Mouse (Mus musculus) cerebellum, adult 9-11 months (tissue): ENCODE measurements at regions not wholly inside any gene's neighbourhood (a gene's known extent, or its start where the extent isn't known, plus 50 kb on each side); places are given as distances from the start of the nearest gene placed in this dataset.

Source experiments
- DNase-seq: peaks from one replicate; pipeline ENCODE4 v3.0.0; 2022

DNA sequence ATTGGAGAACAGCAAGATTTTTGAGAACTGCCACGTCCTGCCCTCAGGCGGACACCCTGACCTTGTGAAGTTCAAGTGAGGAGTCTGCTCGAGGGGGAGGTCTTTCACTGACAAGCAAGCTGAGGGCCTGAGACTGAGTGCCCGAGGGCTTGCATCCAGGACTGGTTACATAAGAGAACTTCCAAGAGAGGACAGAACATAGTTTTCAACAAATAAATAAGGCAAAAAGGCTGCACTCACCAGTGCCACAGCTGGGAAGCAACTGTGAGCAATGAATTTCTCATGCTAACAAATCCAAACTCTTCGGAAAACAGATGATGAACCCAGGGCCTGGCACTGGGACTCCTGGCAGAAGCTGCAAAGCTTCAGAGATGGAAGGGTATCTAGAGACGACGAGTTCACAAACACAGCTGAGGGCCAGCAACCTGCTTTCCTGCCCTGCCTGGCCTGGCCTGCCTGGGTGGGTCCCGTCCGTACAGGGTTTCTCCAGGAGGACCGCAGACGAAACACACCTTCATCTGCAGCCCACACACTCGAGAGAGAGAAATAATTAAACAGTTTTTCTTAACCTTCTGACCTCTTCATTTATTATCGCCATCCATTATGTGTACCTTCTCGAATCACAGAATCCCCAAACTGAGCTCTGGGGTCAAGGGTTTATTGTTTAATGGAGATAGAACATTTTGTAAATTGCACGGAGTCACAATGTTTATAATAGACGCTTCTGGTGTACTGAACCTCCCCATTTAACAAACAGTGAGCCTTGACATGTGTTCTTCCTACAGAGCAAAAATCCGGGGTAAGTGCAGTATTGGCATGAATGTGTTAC, 334.3 kb upstream of the Ddhd1 start:
- DNase-seq, result peak; percentile 4

DNA sequence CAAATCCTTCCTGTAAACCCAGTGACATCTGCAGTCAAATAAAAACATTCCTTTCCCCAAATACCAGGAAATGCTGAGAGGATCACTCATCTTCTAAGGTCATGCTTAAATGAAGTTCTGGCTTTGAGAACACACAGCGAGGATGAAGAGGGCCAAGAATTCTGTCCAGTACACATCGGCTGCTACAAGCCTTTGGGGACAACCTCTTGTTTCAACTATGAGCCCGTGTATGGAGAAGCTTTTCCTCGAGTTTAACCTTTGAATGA, 334.9 kb upstream of the Ddhd1 start:
- no peak for DNase-seq

DNA sequence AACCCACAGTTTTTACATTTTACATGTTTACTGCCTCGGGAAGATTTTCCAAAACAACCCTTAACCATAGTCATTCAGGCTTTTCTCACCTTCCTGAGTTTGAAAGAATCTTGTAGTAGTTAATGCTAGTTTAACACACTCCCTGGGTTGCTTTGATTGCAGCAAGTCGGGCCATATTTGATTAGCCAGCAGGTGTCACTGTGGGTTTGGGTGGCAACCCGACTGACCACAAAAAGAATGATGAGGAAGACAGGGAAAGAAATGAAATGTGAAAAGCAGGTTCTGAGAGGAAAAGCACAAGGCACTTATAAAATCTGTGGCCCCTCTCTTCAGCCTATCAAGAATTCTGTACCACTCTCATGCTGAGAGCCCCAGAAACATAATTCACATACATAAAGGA, 335.7 kb upstream of the Ddhd1 start:
- peak; percentile 26 for DNase-seq

DNA sequence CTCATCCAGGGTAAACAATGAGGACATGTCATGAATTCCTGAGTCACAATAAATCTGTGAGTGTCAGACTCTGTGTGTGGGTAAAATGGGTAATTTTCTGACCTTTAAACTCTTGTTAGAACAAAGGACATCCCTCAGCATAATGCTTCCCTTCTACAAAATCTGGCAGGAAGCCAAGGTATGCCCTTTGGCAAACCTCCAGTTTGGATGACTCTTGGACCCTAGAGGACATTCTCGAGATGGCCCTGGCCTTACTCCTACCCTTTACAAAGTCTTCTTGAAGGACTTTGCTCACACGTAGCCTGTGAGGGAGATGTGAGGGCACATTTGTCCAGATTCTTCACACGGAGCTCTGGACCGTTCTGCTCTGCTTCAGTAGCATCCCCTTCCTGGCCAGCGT, 338.8 kb upstream of the Ddhd1 start:
- peak; percentile 10 for DNase-seq

DNA sequence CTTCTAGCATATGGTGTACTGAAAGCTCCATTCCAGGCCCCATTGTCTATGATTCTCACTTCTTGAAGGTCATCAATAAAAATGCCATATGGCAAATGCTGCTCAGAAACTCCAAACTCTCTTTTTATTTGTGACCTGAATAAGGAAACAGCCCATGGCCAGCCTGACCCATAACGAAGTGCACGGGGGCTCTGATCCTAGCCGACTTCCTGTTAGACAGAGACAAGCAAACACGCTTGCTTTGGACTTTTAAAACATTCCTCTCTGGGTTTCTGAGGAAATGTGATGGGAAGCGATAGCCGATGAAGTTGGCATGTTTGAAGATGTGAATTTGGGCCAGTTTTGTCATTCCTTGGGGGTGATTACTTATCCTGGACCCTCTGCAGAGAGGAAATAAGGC, 346.1 kb upstream of the Ddhd1 start:
- DNase-seq, result no peak

DNA sequence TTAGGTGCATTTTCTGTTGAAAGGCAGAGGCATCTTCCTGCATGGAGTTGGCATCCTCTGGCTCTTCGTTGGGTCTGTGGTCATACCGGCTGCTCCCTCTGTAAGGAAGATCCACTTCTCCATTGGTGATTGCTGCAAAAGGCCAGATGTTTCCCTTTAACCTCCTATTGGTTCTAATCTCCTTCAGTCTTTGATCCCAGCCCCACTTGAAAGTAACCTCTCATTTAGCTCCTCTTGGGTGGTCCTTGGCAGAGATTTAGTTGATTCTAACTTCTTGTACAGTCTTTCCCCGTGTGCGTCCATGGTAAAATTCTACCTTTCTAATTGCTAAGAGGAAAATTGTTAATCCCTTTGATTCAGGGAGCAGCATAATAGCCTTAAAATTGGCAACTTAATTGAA, 347.4 kb upstream of the Ddhd1 start:
- no peak for DNase-seq

DNA sequence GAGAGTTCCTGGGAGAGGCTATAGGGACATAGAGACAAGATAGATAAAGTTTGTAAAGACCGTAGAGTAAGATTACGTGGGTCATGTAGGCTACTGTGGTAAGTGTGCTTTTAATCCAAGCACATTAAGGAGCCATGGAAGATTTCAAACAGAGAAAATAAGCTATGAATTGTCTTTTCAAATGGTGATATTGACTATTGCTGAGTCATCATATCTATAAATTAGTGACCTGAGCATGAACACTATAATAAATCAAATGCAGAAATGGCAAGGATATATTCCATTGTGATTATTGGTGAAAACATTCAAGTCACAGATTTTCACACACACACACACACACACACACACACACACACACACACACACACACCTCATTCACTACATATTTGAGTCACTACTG, 355.3 kb upstream of the Ddhd1 start:
- no peak for DNase-seq

DNA sequence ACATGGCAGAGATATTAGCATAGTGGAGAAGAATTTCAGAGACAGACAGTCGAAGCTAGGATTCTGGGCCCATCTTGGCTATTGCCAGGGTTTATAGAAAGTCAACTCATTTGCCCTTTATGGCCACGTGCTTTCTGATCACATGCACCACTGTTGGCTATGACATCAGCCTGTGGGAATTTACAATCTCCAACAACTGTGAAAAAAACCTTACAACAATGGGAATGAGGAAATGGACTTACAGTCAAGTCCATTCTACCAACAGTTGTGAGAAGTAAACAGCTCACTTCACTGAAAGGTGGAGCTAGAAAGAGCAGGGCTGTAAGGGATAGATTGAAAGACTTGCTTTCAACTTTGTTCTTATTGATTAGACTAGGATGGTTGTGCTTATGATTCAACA, 356.1 kb upstream of the Ddhd1 start:
- DNase-seq, result no peak

DNA sequence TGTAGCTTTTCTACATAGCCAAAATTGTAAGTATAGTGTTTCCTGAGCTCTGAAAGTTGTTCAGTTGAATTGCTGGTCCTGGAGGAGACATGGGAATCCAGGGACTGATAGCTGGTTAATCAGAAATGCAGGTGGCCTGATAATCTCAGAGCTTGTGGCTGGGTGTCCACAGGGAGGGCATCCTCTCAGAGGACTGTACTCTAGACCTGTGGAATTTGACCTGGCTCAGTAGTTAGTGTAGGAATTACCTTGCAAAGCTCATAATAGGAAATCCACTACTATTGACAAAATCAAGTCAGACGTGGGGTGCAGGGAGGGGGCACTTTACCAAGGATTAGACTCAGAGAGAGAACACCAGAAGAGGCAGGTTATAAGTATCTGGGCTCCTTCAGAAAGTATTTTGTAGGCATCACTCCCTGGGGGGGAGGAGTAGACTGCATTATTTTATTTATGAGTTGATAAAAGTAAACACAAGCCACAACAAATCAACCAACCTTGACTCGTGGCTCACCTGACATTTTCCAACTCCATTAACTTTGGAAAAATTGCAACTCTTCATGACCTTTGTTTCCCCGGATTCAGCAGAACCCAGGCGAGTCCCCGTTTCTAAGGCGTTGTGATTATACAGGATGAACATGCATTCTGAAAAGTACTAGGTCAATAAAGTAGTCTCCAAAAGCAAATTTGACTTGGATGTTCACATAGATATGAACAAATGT, 357.9 kb upstream of the Ddhd1 start:
- DNase-seq, result no peak

DNA sequence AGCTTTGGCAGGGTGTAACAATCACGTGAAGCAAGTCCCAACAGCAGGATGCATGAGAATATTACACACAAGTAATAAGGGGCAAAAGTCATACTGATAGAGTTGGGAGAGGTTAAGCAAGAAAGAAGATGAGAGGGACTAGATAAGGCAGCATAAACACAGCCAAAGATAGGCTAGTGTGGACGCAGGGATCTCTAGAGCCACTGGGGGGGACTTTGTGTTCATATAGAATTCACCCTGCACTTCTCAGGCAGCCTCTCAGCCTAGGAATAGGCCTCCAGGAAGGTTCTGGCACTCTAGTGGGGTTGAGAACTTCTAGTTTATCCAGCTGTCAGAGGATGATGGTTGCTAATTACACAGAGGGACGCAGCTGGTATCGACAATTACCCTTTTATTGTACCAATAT, 358.8 kb upstream of the Ddhd1 start:
- no peak for DNase-seq

DNA sequence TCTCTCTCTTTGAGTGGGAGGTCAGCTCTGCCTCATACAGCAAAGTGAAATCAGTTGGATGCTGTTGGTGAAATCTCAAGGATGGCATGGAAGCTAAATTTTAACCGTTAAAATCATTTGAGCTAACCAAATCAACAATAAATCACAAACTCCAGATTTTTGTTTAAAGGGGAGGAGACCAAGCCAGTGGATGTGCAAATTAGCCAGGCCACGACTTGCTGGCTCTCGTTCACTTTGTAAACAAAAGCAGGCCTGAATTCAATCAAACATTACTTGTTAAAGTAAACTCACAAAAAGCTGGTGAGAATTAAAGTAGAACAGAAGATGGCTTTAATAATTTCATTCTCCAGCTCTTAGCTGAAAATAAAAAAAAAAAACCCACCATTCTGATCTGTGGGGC, 359.3 kb upstream of the Ddhd1 start:
- DNase-seq, result no peak

DNA sequence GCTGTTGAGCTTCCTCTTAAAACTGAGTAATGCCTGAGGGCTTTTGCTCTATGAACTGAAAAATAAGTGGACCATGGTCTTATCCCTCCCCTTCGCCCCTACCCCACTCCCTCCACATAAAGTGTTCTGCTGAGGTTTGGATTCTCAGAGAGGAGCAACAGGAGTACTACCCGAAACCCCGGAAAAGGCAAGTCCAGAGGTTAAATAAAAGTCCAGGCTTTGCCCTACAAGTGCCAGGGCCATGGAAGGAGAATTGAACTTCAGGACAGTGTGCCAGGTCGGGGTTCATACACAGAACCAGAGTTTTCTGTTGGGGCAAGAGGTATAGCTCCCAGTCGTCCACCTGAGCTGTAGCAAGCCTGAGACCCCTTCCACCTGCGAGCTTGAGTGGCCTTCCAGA, 360.0 kb upstream of the Ddhd1 start:
- no peak for DNase-seq

DNA sequence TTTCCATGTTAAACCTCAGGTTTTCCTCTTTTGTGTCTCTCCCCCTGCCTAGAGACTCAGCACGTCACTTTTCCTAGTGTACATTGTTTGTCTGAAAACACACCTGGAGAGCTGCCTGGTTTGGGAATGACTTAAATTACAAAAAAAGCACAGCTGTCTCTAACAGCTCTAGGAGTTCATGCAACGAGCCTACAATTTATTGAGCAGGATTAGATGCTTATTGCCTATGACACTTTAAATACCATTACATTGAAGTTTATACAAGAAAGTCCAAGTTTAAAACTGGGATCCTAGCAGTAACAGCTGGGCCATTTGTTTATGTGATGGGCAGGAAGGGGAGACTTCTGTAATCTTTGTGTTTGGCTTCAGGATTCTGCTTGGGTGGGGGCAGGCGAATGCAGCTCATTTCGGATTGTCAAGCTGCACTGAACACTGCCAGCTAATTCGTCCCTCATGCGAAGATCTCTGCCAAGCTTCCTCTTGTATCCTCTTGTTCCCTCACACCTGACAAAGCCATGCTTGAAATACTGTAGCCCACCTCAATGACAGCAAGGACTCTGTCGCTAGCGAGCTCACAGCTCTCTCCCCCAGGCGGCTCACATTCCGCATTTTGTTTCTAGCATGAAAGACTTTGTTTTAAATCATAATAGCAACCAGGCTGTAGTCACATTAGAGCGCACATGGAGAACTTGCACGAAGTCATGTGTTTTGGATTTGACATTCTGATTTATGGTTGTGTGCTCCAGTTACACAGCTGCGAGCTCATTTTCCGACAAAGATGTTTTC, 359.8 kb upstream of the Gm15217 start:
- DNase-seq, result no peak

DNA sequence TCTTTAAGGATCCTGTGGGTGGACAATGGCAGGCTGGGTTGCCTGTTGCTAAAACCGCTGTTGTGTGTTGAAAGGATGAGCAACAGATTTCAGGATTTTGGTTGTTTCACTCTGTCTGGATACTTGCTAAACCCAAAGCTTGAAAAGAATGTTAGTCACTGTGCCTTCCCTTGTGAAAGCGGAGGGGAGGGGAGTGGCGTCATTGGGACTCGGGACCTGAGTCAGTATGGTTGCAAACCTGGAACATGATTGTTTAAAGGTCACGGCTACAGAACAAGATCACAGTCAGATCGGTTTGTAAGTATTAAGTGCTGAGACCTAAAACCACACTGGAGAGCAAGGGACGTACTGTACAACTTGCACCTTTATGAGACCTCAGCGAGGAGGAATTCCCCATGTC, 344.9 kb upstream of the Gm15217 start:
- no peak for DNase-seq

DNA sequence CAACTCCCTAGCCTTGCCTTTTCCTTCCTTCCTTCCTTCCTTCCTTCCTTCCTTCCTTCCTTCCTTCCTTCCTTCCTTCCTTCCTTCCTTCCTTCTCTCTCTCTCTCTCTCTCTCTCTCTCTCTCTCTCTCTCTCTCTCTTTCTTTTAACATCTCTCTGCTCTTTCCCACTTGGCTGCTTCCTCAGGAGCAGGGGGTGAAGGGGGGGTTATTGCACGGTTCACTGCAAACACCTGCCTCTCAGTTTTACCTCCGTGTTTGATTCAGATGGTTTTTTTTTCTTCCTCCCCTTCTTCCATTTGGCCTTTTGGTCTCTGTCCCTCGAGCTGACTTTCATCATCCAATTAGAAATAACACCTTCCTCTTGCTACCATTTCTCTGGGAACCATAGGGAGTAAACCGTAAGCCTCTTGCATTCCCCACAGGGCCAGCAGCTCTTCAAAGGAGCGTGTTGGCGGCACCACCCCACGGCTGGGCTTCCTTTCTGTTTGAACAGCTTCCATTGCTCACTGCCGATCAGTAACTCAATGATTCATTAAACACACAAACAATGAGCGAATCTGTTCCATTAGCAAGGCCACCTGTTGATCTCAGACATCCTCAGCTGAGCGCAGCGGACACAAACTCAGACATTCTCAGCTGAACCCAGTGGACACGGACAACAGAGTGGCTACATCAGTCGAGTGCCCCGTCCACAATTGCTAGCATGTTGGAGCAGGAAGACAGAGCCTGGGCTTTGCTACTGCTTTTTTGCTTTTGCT, 318.4 kb upstream of the Gm15217 start:
- DNase-seq, result no peak

DNA sequence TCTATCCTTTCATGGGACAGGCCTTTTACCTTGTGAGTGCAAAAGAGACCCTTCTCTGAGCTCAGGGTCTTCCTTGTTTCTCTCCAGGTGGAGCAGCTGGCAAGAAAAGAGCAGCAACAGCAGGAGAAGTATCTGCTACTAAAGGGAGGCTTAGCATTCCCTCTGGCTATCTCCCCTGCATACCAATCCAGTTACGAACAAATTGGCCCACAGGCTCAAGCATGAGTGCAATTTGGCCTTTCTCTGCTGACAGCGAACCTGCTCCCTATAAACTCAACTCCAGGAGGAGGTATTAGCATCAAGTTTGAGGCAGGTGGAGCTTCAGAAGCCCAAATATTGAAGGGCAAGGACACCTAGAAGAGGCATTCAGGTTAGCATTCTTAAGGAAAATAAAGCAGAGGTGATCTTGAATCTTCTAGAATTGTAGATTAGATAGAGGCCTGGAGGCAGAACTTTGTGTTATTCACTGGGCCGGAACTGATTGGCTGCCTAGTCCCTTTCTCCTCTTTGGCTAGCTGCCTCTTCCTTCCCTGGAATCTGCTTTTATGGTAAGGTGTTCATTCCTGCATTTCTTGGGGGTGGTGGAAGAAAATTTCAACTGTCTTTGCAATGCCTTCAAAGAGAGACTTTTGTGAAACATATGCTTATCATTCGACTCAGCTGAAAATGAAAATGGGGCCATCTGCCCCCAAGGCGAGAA, 312.0 kb upstream of the Gm15217 start:
- no peak for DNase-seq

DNA sequence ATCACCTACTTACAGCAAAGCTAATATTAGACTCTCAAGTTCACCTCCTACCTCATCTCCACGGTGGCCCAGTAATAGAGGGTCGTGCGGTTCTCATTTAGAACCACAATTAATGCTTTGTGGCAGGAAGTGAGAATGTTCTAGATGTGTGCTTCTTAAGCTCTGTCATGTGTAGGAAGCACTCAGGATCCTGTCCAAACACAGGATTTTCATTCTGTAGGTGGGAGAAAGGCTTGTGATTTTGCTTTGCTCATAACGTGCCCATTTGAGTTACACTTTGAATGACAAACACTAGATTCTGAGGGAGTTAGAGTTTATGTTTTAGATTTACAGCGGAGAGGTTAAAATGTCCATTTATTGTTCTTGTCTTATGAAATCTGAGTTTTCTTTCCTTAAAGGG, 308.0 kb upstream of the Gm15217 start:
- DNase-seq, result no peak

DNA sequence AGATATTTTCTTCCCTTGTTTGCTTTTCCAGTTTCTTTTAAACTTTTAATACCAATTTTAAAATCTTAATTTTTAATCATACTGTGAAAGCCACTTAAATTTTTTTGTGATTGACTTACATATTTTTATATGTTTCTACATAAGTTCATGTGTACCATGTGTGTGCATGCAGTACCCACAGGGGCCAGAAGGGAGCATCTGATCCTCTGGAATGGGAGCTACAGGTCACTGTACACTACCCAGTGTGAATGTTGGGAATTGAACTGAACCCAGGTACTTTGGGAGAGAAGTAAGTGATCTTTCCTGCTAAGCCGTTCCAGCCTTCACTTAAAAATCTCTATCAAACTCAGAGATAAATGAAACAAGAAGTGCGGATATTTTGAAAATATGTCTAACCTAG, 302.5 kb upstream of the Gm15217 start:
- DNase-seq, result no peak

DNA sequence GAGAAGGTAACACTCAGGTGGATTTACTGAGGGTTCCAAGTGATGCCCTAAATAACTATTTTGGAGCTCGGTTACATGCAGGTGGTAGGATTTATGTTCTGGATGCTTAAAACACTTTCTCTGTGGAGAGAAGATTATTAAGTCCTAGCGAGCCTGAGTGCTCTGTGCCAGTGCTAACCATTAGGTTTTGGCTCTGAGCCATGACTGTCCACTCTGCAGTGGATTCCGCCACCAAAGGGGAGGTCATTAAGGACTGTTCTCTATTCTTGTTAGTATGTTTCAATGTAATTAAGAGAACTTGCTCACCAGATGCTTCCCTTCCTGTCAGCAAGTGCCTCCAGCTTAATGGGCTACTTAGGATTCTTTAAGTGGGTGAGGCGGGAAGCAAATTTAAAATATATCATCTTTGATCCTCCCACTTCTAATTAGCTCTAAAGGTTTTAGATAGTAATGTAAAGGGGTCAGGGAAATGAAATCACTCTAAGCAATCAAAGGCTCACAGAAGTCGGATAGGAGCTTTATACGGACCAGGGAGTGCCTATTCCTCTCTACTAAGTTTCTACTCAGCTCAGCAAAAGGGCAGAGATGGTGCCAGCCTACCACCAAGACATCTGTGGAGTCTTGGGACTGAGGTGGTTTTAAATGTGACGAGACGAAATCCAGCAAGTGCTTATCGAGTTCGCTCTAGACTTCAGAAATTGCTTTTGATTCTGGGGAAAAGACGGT, 301.6 kb upstream of the Gm15217 start:
- DNase-seq, result no peak

DNA sequence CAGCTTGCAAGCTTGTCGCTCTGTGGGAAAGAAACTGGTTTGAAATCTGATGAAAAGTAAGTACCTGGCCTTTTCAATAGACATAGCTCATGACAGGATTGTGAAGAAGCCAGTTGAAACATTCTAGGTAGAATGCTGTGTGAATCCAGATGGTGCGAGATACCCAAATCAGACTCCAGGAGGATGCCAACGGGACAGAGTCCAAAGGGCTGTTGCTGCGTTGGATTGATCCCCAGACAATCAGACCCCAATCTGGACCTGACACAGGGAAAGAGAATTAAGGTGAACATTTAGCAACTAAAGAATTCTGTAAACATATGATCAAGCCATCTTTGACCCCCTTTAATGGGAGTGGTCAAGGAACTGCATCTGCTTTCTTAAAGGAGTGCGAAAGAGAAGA, 296.6 kb upstream of the Gm15217 start:
- no peak for DNase-seq

DNA sequence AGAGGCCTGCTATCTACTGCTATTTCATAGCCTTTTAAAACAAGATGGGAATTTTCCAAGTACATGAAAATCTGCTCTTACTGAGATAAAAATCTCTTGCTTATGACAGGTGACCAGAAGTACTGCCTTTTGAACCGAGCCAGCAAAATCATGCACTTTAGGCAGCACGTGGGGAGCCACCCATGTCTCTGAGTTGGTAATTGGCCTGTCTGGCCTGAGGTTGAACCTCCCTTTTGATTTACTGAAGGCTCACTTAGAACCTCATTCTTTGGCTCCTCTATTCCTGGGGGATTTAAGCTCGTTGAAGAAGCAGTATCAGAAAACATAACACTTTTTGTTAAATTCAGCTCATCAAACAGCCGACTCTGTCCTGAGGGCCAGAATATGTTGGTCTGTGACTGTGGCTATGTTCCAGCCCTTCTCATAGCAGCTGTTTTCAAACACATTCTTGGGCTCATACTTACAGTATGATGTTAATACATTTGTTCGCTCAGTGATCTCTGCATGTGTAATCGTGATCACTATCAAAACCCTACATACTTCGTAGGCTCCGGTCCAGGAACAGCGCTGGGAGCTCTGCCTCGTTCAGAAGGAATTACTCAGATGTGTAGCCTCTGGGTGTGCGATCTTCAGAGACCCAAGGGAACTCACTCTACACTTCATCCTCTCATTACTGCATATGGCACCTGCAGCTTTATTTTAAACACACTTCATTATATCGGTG, 290.1 kb upstream of the Gm15217 start:
- DNase-seq, result no peak
